Mouse (Mus musculus) inflammation-experienced regulatory T-cells (primary cell): Measurements from ENCODE around the gene Olfr1201. TPM values are rescaled to one million over a fixed set of nuclear protein-coding genes. Genes with fewer than 3 reads are reported as not detected.

Experiments used
- polyA plus RNA-seq, 2 experiments: library from polyadenylated mRNA; unstranded; fragments of 100-300 nt; shearing (Covaris generic); gene quantifications; one replicate each; pipeline ENCODE4 v1.2.1; 2017

Gene Olfr1201
- polyA plus RNA-seq = not detected

GRCm38 (mm10) chr2:88792736-88793135, at the start of gene Olfr1201:
Gene Olfr1201, plus strand, starts transcription at chr2:88793036.

GRCm38 (mm10) chr2:88751270-88751669, 41.6 kb upstream of the Olfr1201 start, which contains the start of gene Olfr1198:
Gene Olfr1198, minus strand, starts transcription at chr2:88751370.

GRCm38 (mm10) chr2:88760369-88760768, 32.5 kb upstream of the Olfr1201 start, which contains the start of gene Olfr1199:
Gene Olfr1199, minus strand, starts transcription at chr2:88760469.

GRCm38 (mm10) chr2:88770388-88770787, 22.4 kb upstream of the Olfr1201 start, which contains the start of gene Olfr1200:
Gene Olfr1200, minus strand, starts transcription at chr2:88770488.

GRCm38 (mm10) chr2:88814196-88814595, 21.4 kb downstream of the Olfr1201 start, which contains the start of gene Olfr1202:
Gene Olfr1202, plus strand, starts transcription at chr2:88814496.

GRCm38 (mm10) chr2:88829437-88829836, 36.6 kb downstream of the Olfr1201 start, which contains the start of gene Olfr1205:
Gene Olfr1205, plus strand, starts transcription at chr2:88829737.

Other genes starting within 250 kb of the Olfr1201 start
- under 1 TPM in 1 of 2 experiments, not detected in 1; 0.17 TPM for gene Olfr1188, start 236.1 kb upstream of the Olfr1201 start, polyA plus RNA-seq
- gene Olfr1189, start 206.6 kb upstream of the Olfr1201 start, polyA plus RNA-seq = not detected
- under 1 TPM in 1 of 2 experiments, not detected in 1; 0.34 TPM for gene Olfr1191-ps1, start 152.5 kb upstream of the Olfr1201 start, polyA plus RNA-seq
- gene Olfr1192-ps1, start 144.5 kb upstream of the Olfr1201 start, polyA plus RNA-seq = under 1 TPM in 1 of 2 experiments, not detected in 1; 0.21 TPM
- under 1 TPM; 0.16 to 0.23 TPM for gene Olfr1193, start 117.4 kb upstream of the Olfr1201 start, polyA plus RNA-seq
- under 1 TPM; 0.28 to 0.33 TPM for gene Olfr1195, start 103.8 kb upstream of the Olfr1201 start, polyA plus RNA-seq
- not detected for gene Olfr1196, start 88.4 kb upstream of the Olfr1201 start, polyA plus RNA-seq
- gene Olfr1197, start 60.7 kb upstream of the Olfr1201 start, polyA plus RNA-seq = 1 to 10 TPM in 1 of 2 experiments, not detected in 1; 1.5 TPM
- under 1 TPM in 1 of 2 experiments, not detected in 1; 0.12 TPM for gene Olfr1198, start 41.7 kb upstream of the Olfr1201 start, polyA plus RNA-seq
- not detected for gene Olfr1199, start 32.6 kb upstream of the Olfr1201 start, polyA plus RNA-seq
- not detected for gene Olfr1200, start 22.5 kb upstream of the Olfr1201 start, polyA plus RNA-seq
- gene Olfr1202, start 21.5 kb downstream of the Olfr1201 start, polyA plus RNA-seq = under 1 TPM in 1 of 2 experiments, not detected in 1; 0.04 TPM
- gene Olfr1205, start 36.7 kb downstream of the Olfr1201 start, polyA plus RNA-seq = 1 to 10 TPM in 1 of 2 experiments, under 1 TPM in 1; 0.17 to 1.2 TPM
- under 1 TPM in 1 of 2 experiments, not detected in 1; 0.06 TPM for gene Olfr1204, start 56.3 kb downstream of the Olfr1201 start, polyA plus RNA-seq
- gene Olfr1206, start 70.2 kb downstream of the Olfr1201 start, polyA plus RNA-seq = under 1 TPM in 1 of 2 experiments, not detected in 1; 0.61 TPM
- gene Olfr1208, start 109.3 kb downstream of the Olfr1201 start, polyA plus RNA-seq = 1 to 10 TPM in 1 of 2 experiments, not detected in 1; 1.9 TPM
- gene Olfr1209, start 122.1 kb downstream of the Olfr1201 start, polyA plus RNA-seq = under 1 TPM; 0.04 to 0.37 TPM
- not detected for gene Olfr1211, start 145.1 kb downstream of the Olfr1201 start, polyA plus RNA-seq
- under 1 TPM in 1 of 2 experiments, not detected in 1; 0.16 TPM for gene Olfr1212, start 160.9 kb downstream of the Olfr1201 start, polyA plus RNA-seq
- gene Gm13762, start 187.2 kb downstream of the Olfr1201 start, polyA plus RNA-seq = not detected
- gene Olfr1214, start 199.6 kb downstream of the Olfr1201 start, polyA plus RNA-seq = under 1 TPM in 1 of 2 experiments, not detected in 1; 0.23 TPM
- gene Olfr1215, start 213.9 kb downstream of the Olfr1201 start, polyA plus RNA-seq = under 1 TPM; 0.49 to 0.53 TPM
- not detected for gene Olfr1216, start 225.3 kb downstream of the Olfr1201 start, polyA plus RNA-seq
- gene Olfr1217, start 239.0 kb downstream of the Olfr1201 start, polyA plus RNA-seq = under 1 TPM; 0.07 to 0.11 TPM